Mouse (Mus musculus): ENCODE measurements around the gene Pnpla6.

DNA sequence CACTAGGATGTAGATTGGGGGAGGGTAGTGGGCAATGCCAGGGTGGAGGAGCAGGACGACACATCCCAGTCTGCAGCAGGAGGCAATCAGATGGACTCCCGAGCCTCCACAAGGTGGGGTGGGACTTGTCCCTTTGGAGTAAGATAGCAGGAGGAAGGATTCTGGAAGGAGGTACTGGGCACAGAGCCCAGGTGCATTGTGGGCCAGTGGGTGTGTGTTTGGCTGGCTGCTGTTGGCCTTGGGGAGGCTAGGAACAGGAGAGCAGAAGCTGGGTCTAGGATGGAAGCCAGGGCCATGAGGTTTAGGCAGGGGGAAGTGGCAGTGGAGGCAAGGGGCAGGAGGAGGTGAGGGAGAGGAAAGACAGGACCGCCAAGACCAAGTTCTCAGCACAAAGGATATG lies 78.3 kb downstream of the Pnpla6 start:
- TF ChIP-seq CTCF (IDR thresholded peaks at IDR 0.05; ENCODE audit: low read depth), result no peak
- no peak for TF ChIP-seq EP300 (IDR thresholded peaks at IDR 0.05; ENCODE audit: low read depth)

Data from liver, postnatal 0 days (tissue).